Mouse (Mus musculus) limb, embryonic 11.5 days (tissue): ENCODE measurements around the gene Theg. TPM values are rescaled to one million over a fixed set of nuclear protein-coding genes. Genes with fewer than 3 reads are reported as not detected.

Experiments used
- ATAC-seq: fragments of 200-750 bp; cut with Nextera tagmentation; 2 replicates; pipeline ENCODE4 v1.8.0; 2017; ENCODE audit warnings: low read depth; ENCODE audit not compliant: insufficient number of reproducible peaks, low FRiP score, low TSS enrichment
- DNase-seq: peaks from one replicate; pipeline ENCODE4 v3.0.0-alpha.2; 2015; ENCODE audit warnings: low spot score
- H3K27ac ChIP-seq: fragments of 300-500 bp; sonication (generic); replicated peaks from 2 replicates; pipeline ENCODE4 v1.5.1; 2014; ENCODE audit warnings: low read depth, mild to moderate bottlenecking, low read length
- H3K27me3 ChIP-seq: fragments of 300-500 bp; sonication (generic); 2 replicates; pipeline ENCODE4 v1.6.1; 2014; ENCODE audit warnings: mild to moderate bottlenecking, low read length, mixed read lengths; ENCODE audit not compliant: control insufficient read depth, insufficient read depth
- H3K36me3 ChIP-seq: fragments of 300-500 bp; sonication (generic); 2 replicates; pipeline ENCODE4 v1.6.1; 2014; ENCODE audit warnings: mild to moderate bottlenecking, low read length, moderate library complexity, mixed read lengths; ENCODE audit not compliant: control insufficient read depth, insufficient read depth
- H3K4me1 ChIP-seq: fragments of 300-500 bp; sonication (generic); 2 replicates; pipeline ENCODE4 v1.6.1; 2014; ENCODE audit warnings: low read length, mixed read lengths; ENCODE audit not compliant: control insufficient read depth, insufficient read depth
- H3K4me2 ChIP-seq: fragments of 300-500 bp; sonication (generic); 2 replicates; pipeline ENCODE4 v1.6.1; 2014; ENCODE audit warnings: low read depth, mild to moderate bottlenecking, moderate library complexity; ENCODE audit not compliant: severe bottlenecking
- H3K4me3 ChIP-seq: fragments of 300-500 bp; sonication (generic); 2 replicates; pipeline ENCODE4 v1.5.1; 2014; ENCODE audit warnings: low read depth, low read length
- H3K9ac ChIP-seq: fragments of 300-500 bp; sonication (generic); 2 replicates; pipeline ENCODE4 v1.6.1; 2014; ENCODE audit warnings: mild to moderate bottlenecking, low read length
- H3K9me3 ChIP-seq: fragments of 300-500 bp; sonication (generic); 2 replicates; pipeline ENCODE4 v1.6.1; 2016; ENCODE audit warnings: low read length; ENCODE audit not compliant: control insufficient read depth
- WGBS: fragments of 180-500 bp; shearing (Covaris S2); extraction: QIAGEN DNeasy Blood & Tissue Kit; methylation state at CpG from one replicate; pipeline ENCODE4 v1.1.7; 2014; 5-methylcytosine and 5-hydroxymethylcytosine counted together
- polyA plus RNA-seq: library from polyadenylated mRNA; unstranded; fragments of >200 nt; fragmentation: Nextera tagmentation; extraction: Ambion mirVana; gene quantifications from 2 replicates; pipeline ENCODE4 v1.2.1, GENCODE M21; 2014

Theg gene
- not detected in 2 replicates for polyA plus RNA-seq

DNA sequence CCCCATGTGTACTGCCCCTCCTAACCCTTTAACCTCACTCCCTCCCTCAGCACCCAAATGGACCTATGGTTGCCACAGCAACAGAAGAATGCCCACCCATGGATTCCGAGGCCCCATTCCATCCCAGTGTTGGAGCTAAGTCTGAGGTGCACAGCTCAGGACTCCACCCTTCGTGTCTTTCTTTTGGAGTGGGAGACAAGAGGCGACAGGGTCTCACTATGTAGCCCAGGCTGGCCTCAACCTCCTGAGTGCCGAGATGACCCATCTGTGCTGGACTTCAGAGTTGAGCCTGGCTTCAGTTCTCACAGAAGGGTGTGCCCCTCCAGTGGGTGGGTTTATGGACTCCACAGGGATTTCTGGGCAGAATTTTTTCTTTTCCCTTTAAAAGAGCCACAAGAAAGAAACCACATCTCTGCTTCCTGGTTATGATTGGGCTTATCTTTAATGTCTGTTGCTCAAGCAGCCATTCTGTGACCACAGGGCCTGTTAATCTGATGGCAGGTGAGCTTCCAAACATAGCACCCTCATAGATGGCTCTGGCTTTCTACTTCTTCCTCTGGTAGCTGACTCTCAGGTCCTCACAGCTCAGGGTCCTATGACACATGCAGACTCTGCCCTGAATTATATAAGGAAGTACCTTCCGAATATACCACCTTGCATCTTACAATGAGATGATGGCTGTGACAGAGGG, at the start of gene Theg:
TSS of gene Theg (minus strand) at position 271 of the 691 bp plus-strand sequence.
- Histone ChIP-seq H3K36me3 (no peaks in the 10 kb centered on the region), H3K9ac (0 out of 2 replicates have a peak within 1 kb of the TSS, but pooled peaks have one; percentile 18), H3K4me3 (no peak within 1 kb of the TSS), H3K4me2 (no peak within 1 kb of the TSS), H3K4me1 (no peaks in the 10 kb centered on the region), H3K27me3 (no peaks in the 10 kb centered on the region), H3K9me3 (no peaks in the 10 kb centered on the region), H3K27ac (no peak within 1 kb of the TSS)
- DNase-seq (no peak), ATAC-seq (no peak)
- WGBS, result 87% methylated on average over 5 of the region's 5 CpGs

DNA sequence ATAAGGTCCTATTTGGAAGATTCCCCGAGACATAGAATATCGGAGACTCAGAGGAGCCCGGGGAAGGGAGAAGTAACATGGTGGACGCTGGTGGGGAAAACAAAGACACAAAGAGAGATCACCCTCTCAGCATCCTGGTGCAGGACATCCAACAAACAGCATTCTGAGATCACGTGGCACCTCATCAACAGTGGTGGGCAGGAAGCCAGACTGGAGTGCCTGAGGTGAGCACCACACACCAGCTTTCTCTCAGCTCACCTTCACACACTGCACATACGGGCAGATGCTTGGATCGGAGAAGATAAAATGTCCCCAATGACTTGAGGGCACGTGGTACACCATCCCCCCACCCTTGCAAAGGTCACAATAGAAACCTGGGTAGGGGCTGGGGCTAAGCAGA, 49.2 kb upstream of the Theg start:
- no peak for ATAC-seq
- peaks cover 23% of the 10 kb centered on the region for H3K27me3 ChIP-seq
- H3K4me1 ChIP-seq, result 0 out of 2 replicates have a peak, but pooled peaks cover 4% of the 10 kb centered on the region
- H3K4me3 ChIP-seq, result no peak overlapping the region
- 88% methylated on average over 8 of the region's 8 CpGs for WGBS
- H3K9ac ChIP-seq, result no peak overlapping the region
- no peaks in the 10 kb centered on the region for H3K36me3 ChIP-seq
- no peak for DNase-seq
- no peak overlapping the region for H3K27ac ChIP-seq
- no peaks in the 10 kb centered on the region for H3K9me3 ChIP-seq
- no peak overlapping the region for H3K4me2 ChIP-seq

DNA sequence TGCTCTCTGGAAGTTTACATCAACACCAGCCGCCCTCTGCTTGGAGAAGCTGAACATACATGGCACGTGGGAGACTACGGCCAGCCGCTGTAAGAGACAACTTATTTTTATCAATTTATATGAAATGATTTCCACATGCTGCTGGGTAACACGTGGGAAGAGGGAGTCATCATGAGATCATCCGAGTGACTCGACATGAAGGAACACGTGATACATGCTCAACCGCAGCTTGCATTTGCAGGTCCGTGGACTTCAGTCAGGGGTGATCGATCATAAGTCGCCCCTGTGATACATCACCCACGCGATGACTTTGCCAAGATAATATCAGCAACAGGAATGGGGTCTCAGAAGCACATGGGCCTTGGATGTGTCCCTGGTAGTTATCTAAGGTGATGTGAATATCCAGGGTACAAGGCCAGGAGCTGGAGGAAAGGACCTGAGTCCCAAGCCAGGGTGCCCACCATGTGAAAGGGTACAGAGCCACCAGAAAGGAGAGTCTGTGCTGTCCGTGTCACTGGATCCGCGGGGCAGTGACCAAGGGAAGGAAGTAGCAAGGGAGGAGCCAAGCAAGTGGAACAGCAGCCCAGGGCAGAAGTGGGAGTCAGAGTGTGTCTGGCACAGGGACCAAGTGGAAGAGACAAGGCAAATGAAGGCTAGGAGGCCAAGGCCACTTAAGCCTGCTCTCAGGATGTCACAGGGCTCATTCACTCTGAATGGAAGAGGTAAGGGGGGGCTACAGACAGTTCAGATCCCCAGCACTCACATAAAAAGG, 46.1 kb upstream of the Theg start:
- H3K4me2 ChIP-seq, result no peak overlapping the region
- ATAC-seq, result no peak

GRCm38 (mm10) chr10:79631432-79631831, 44.3 kb upstream of the Theg start:
- no peak for ATAC-seq
- Histone ChIP-seq H3K27me3 (no peaks in the 10 kb centered on the region), H3K4me3 (no peak overlapping the region), H3K36me3 (no peaks in the 10 kb centered on the region), H3K9me3 (no peaks in the 10 kb centered on the region), H3K27ac (no peak overlapping the region), H3K4me2 (no peak overlapping the region), H3K9ac (no peak overlapping the region), H3K4me1 (no peaks in the 10 kb centered on the region)
- 82% methylated on average over 4 of the region's 4 CpGs for WGBS
- DNase-seq, result no peak

More for the DNA sequence above, 46.1 kb upstream of the Theg start:
- Histone ChIP-seq H3K9me3 (no peaks in the 10 kb centered on the region), H3K4me3 (no peak overlapping the region), H3K36me3 (no peaks in the 10 kb centered on the region), H3K27me3 (peaks cover 4% of the 10 kb centered on the region), H3K9ac (no peak overlapping the region), H3K4me1 (no peaks in the 10 kb centered on the region), H3K27ac (no peak overlapping the region)
- WGBS, result 85% methylated on average over 17 of the region's 17 CpGs
- no peak for DNase-seq

GRCm38 (mm10) chr10:79628377-79628776, 41.2 kb upstream of the Theg start:
- no peak overlapping the region for H3K4me3 ChIP-seq
- no peak for ATAC-seq

DNA sequence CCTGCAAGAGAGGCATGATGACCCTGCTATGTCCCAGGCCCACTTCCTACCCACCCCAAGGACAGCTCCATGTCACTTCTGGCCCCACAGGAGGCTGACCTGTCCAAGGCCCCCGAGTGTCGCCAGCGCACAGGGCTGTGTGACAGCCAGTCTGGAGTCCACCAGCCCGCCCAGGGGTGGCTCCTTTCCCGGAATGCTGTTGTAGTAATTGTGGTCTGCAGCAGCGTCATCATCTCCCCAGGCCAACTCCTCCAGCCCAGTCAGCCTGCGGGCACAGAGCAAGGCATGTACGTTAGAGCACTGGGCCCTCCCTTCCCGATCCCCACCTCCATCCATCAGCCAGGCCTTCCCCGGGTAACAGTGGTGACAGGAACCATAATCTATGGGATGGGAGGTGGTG, 39.0 kb upstream of the Theg start:
- ATAC-seq, result no peak
- Histone ChIP-seq H3K4me1 (no peaks in the 10 kb centered on the region), H3K27ac (no peak overlapping the region), H3K4me2 (no peak overlapping the region), H3K27me3 (no peaks in the 10 kb centered on the region), H3K36me3 (no peaks in the 10 kb centered on the region), H3K4me3 (no peak overlapping the region), H3K9ac (no peak overlapping the region), H3K9me3 (no peaks in the 10 kb centered on the region)
- WGBS, result 84% methylated on average over 10 of the region's 10 CpGs
- no peak for DNase-seq

More at GRCm38 (mm10) chr10:79628377-79628776, 41.2 kb upstream of the Theg start:
- H3K9ac ChIP-seq, result no peak overlapping the region
- no peak overlapping the region for H3K27ac ChIP-seq
- no peaks in the 10 kb centered on the region for H3K36me3 ChIP-seq
- DNase-seq, result no peak
- no peaks in the 10 kb centered on the region for H3K4me1 ChIP-seq
- H3K4me2 ChIP-seq, result no peak overlapping the region
- H3K9me3 ChIP-seq, result no peaks in the 10 kb centered on the region
- H3K27me3 ChIP-seq, result no peaks in the 10 kb centered on the region
- 90% methylated on average over 5 of the region's 5 CpGs for WGBS

DNA sequence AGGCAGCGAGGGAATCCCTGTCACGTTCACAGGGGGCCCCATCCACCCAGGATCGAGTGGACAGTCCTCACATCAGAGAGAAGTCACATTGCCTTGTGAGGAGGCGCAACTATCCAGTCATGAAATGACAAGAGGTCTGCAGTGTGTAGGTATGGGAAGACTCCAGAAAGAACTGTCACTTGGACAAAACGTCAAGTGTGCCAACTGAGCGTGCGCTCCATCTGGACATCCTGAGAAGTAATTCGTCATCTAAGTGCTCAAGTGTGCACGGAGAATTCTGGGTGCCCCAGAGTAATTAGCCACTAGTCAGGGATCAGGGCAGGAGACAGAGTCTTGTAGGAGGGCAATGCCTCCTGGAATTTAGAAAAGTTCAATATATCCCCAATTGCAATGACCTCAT, 38.3 kb upstream of the Theg start:
- Histone ChIP-seq H3K4me1 (no peaks in the 10 kb centered on the region), H3K27me3 (no peaks in the 10 kb centered on the region), H3K4me2 (no peak overlapping the region), H3K9me3 (no peaks in the 10 kb centered on the region), H3K27ac (no peak overlapping the region), H3K36me3 (no peaks in the 10 kb centered on the region), H3K4me3 (no peak overlapping the region), H3K9ac (no peak overlapping the region)
- no peak for DNase-seq
- no peak for ATAC-seq
- 80% methylated on average over 9 of the region's 9 CpGs for WGBS

- Histone ChIP-seq H3K4me3 (no peak overlapping the region), H3K9me3 (no peaks in the 10 kb centered on the region), H3K9ac (no peak overlapping the region), H3K4me2 (no peak overlapping the region), H3K4me1 (no peaks in the 10 kb centered on the region), H3K36me3 (no peaks in the 10 kb centered on the region), H3K27me3 (no peaks in the 10 kb centered on the region), H3K27ac (no peak overlapping the region)
- no peak for DNase-seq
- WGBS, result 77% methylated on average over 12 of the region's 12 CpGs
- ATAC-seq, result no peak
These were observed 36.8 kb upstream of the Theg start for GRCm38 (mm10) chr10:79623950-79624349.
